Mouse (Mus musculus): ENCODE measurements around the gene Ttc9c. TPM values are rescaled to one million over a fixed set of nuclear protein-coding genes. Genes with fewer than 3 reads are reported as not detected.

Ttc9c gene
- polyA plus RNA-seq, 1 experiment: 18.7 TPM

DNA sequence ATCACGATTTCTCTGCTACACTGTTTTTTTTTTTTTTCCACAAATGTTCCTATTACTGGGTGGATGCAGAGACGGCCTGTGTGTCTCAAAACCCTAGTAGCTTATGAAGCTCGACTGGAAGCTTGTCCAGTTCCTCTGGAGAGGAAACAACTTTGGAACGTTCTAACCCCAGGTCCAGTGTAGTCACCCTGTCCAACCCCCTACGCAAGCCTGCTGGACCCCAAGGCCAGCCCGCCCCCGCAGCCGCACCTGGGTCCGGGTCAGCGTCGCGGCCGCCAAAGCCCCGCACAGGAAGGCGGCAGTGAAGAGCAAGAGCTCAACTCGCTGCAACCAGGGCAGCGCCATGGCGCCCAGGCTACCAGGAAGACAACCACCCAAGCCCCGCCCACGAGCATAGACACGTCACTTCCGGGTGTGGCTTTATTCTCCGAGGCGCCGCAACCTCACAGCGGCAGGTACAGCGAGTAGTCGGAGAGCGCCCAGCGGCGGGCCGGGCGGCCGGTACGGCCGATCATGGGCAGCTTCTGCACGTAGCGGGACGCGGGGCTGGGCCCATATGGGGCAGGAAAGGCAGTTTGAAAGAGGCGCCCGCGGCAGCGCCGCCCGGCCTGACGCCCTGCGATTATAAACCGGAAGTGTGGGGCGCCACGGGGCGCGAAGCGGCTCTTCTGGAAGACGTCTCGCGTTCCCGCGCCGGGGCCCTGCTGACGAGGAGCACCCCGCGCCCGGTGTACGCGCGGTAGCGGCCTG, 44.9 kb downstream of the Ttc9c start, which contains the start of gene Tmem179b:
Tmem179b (minus strand) TSS at position 382 of the 750 bp plus-strand sequence.
- peaks cover 15% of the 10 kb centered on the region for H3K36me3 ChIP-seq (ENCODE audit: control insufficient read depth, insufficient read depth)
- peak within 1 kb of the TSS; percentile 83 for H3K4me2 ChIP-seq (ENCODE audit: low read depth)
- peak within 1 kb of the TSS; percentile 66 for H3K4me3 ChIP-seq
- peaks cover 18% of the 10 kb centered on the region for H3K79me2 ChIP-seq (ENCODE audit: control insufficient read depth, insufficient read depth)
- no peaks in the 10 kb centered on the region for H3K27me3 ChIP-seq (ENCODE audit: control insufficient read depth, insufficient read depth, insufficient read length)
- peak within 1 kb of the TSS; percentile 93 for H3ac ChIP-seq (ENCODE audit: control insufficient read depth, insufficient read length)
- no peak for TF ChIP-seq REST (IDR thresholded peaks at IDR 0.05; ENCODE audit: insufficient read depth, insufficient read length)
- no peak for TF ChIP-seq MYOG (IDR thresholded peaks at IDR 0.05; ENCODE audit: control insufficient read depth in 1 of 3, insufficient read depth in 1 of 3, insufficient read length in 2 of 3, low read depth in 2 of 3)
- TF ChIP-seq E2F4 (IDR thresholded peaks at IDR 0.05; ENCODE audit: insufficient read depth): peak; percentile 67
- TF ChIP-seq POLR2A (IDR thresholded peaks at IDR 0.05; ENCODE audit: insufficient read length, low read depth): peak; percentile 91
- TF ChIP-seq POLR2AphosphoS2 (IDR thresholded peaks at IDR 0.05; ENCODE audit: insufficient read length, low read depth): peak; percentile 99
- no peak for TF ChIP-seq CEBPB (IDR thresholded peaks at IDR 0.05; ENCODE audit: insufficient read depth, poor library complexity, severe bottlenecking)
- TF ChIP-seq TCF12 (IDR thresholded peaks at IDR 0.05; ENCODE audit: insufficient read depth, poor library complexity, severe bottlenecking): no peak

DNA sequence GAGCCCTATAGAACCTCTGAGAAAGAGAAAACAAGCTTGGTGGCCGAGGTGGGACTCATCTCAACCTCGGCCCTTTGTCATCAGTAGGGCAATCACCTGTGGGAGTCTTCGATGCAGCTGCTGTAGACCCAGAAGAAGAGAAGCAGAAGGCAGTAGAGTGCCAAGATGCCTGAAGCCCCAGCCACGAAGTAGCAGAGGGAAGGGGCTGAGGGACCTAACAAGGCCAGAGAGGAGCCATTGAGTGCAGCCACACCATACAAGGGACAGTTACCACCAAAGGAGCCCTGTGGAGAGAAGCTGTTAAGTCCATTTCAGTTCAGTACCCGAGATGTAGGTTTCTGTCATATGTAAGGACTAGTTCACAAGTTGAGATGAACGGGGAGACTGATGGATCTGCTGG, 45.7 kb downstream of the Ttc9c start:
- Histone ChIP-seq H3K79me2 (ENCODE audit: control insufficient read depth, insufficient read depth) (peaks cover 18% of the 10 kb centered on the region), H3ac (ENCODE audit: control insufficient read depth, insufficient read length) (peak overlapping the region; percentile 93), H3K4me3 (peak overlapping the region; percentile 66), H3K36me3 (ENCODE audit: control insufficient read depth, insufficient read depth) (peaks cover 22% of the 10 kb centered on the region), H3K27me3 (ENCODE audit: control insufficient read depth, insufficient read depth, insufficient read length) (no peaks in the 10 kb centered on the region), H3K4me2 (ENCODE audit: low read depth) (peak overlapping the region; percentile 69)
- TF ChIP-seq USF1 (IDR thresholded peaks at IDR 0.05; ENCODE audit: low read depth) (no peak), POLR2AphosphoS2 (IDR thresholded peaks at IDR 0.05; ENCODE audit: insufficient read length, low read depth) (peak; percentile 75)

DNA sequence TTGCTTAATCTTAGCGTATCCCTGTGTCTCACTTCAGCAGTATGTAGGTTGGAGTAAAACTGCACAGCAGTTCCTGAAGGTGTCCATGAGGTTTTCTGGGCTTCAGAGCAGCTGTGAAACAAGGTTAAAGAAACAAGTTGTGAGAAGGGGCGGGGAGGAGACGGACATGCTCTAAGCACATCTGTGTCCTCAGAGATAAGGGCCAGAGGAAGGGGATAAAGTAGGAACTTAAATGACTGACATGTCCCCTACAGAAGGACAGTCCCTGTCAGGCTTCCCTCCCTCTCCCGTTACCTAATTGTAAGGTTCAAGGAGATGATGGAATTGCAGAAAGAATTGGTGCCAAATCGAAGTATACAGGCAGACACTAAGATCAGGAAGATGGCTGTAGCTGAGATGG, 46.1 kb downstream of the Ttc9c start:
- Histone ChIP-seq H3K4me3 (peak overlapping the region; percentile 66), H3K27me3 (ENCODE audit: control insufficient read depth, insufficient read depth, insufficient read length) (no peaks in the 10 kb centered on the region), H3ac (ENCODE audit: control insufficient read depth, insufficient read length) (no peak overlapping the region), H3K79me2 (ENCODE audit: control insufficient read depth, insufficient read depth) (peaks cover 18% of the 10 kb centered on the region), H3K36me3 (ENCODE audit: control insufficient read depth, insufficient read depth) (peaks cover 26% of the 10 kb centered on the region), H3K4me2 (ENCODE audit: low read depth) (peak overlapping the region; percentile 69)
- TF ChIP-seq REST (IDR thresholded peaks at IDR 0.05; ENCODE audit: insufficient read depth, insufficient read length) (no peak), MAX (IDR thresholded peaks at IDR 0.05; ENCODE audit: low read depth) (no peak), SRF (IDR thresholded peaks at IDR 0.05; ENCODE audit: control insufficient read depth, insufficient read length, low read depth) (no peak), USF1 (IDR thresholded peaks at IDR 0.05; ENCODE audit: low read depth) (no peak), E2F4 (IDR thresholded peaks at IDR 0.05; ENCODE audit: insufficient read depth) (no peak)

DNA sequence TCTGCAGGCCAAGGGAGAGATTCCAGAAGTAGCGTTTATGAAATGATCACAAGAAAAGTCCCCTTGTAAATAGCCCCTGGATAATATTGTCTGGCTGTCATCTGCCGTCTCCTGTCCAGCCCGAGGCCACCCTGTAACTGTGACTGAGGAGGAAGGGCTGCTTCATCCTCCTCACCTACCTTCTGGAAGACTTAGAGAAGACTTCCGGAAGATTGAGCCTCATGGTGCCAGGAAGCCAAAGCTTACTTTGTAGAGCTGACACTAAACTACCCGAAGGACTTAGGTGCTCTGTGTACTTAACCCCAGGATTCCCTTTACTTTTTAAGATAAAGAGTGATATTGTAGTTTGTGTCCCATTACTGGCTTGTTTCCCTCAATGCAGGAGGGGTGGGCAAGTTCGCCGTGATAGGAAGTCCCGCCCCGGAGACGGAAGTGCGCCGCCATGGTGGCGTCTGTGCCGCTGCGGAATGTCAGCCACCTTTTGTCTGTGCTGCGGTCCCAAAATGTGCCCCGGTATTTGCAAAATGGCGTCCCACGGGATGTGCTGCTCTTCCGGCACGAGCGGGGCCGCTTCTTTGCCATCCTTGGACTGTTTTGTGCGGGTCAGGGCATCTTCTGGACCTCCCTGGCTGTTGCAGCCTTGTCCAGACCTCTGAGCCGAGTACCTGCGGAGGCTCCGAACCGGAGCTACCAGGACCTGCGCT, 48.4 kb downstream of the Ttc9c start, which contains the start of gene Tmem223:
Tmem223 (plus strand) TSS at position 430 of the 704 bp plus-strand sequence.
- H3K36me3 ChIP-seq (ENCODE audit: control insufficient read depth, insufficient read depth): peaks cover 42% of the 10 kb centered on the region
- H3ac ChIP-seq (ENCODE audit: control insufficient read depth, insufficient read length): peak within 1 kb of the TSS; percentile 10
- peak; percentile 89 for TF ChIP-seq POLR2AphosphoS2 (IDR thresholded peaks at IDR 0.05; ENCODE audit: insufficient read length, low read depth)
- TF ChIP-seq MYOD1 (IDR thresholded peaks at IDR 0.05; ENCODE audit: control insufficient read depth in 1 of 3, insufficient read length in 2 of 3, low read depth in 2 of 3): no peak
- TF ChIP-seq MYOG (IDR thresholded peaks at IDR 0.05; ENCODE audit: control insufficient read depth in 1 of 3, insufficient read depth in 1 of 3, insufficient read length in 2 of 3, low read depth in 2 of 3): no peak
- no peak for TF ChIP-seq MAX (IDR thresholded peaks at IDR 0.05; ENCODE audit: low read depth)
- TF ChIP-seq CEBPB (IDR thresholded peaks at IDR 0.05; ENCODE audit: insufficient read depth, poor library complexity, severe bottlenecking): no peak
- TF ChIP-seq POLR2A (IDR thresholded peaks at IDR 0.05; ENCODE audit: insufficient read length, low read depth): peak; percentile 72
- TF ChIP-seq SRF (IDR thresholded peaks at IDR 0.05; ENCODE audit: control insufficient read depth, insufficient read length, low read depth): no peak
- no peak for TF ChIP-seq E2F4 (IDR thresholded peaks at IDR 0.05; ENCODE audit: insufficient read depth)
- TF ChIP-seq USF1 (IDR thresholded peaks at IDR 0.05; ENCODE audit: low read depth): no peak
- peak within 1 kb of the TSS; percentile 70 for H3K4me2 ChIP-seq (ENCODE audit: low read depth)
- H3K27me3 ChIP-seq (ENCODE audit: control insufficient read depth, insufficient read depth, insufficient read length): no peaks in the 10 kb centered on the region
- peaks cover 18% of the 10 kb centered on the region for H3K79me2 ChIP-seq (ENCODE audit: control insufficient read depth, insufficient read depth)
- H3K4me3 ChIP-seq: peak within 1 kb of the TSS; percentile 56

DNA sequence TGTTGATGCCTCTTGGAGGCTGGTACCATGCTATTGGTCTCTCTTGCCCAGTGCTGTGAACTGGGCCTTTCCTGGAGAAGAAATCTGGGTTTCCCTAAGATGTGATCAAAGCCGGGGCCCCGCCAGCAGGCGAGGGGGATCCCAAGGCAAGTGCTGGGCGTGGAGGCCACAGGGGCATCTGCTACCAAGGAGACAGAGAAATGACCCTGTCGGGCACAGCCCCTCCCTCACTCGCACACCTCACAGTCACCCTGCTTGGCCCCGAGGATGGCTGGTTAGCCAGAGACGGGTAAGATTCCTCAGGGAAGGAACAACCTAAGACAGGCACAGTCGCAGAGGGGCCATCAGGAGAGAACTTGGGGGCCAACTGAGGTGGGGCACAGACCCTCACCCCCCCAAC, 53.6 kb downstream of the Ttc9c start:
- Histone ChIP-seq H3K79me2 (ENCODE audit: control insufficient read depth, insufficient read depth) (peaks cover 22% of the 10 kb centered on the region), H3K4me2 (ENCODE audit: low read depth) (no peak overlapping the region), H3K27me3 (ENCODE audit: control insufficient read depth, insufficient read depth, insufficient read length) (no peaks in the 10 kb centered on the region), H3ac (ENCODE audit: control insufficient read depth, insufficient read length) (no peak overlapping the region), H3K36me3 (ENCODE audit: control insufficient read depth, insufficient read depth) (peaks cover 57% of the 10 kb centered on the region), H3K4me3 (no peak overlapping the region)
- no peak for TF ChIP-seq E2F4 (IDR thresholded peaks at IDR 0.05; ENCODE audit: insufficient read depth)
- TF ChIP-seq REST (IDR thresholded peaks at IDR 0.05; ENCODE audit: insufficient read depth, insufficient read length): no peak
- no peak for TF ChIP-seq POLR2A (IDR thresholded peaks at IDR 0.05; ENCODE audit: insufficient read length, low read depth)
- no peak for TF ChIP-seq MAX (IDR thresholded peaks at IDR 0.05; ENCODE audit: low read depth)
- TF ChIP-seq POLR2AphosphoS2 (IDR thresholded peaks at IDR 0.05; ENCODE audit: insufficient read length, low read depth): no peak
- TF ChIP-seq USF1 (IDR thresholded peaks at IDR 0.05; ENCODE audit: low read depth): no peak
- no peak for TF ChIP-seq CEBPB (IDR thresholded peaks at IDR 0.05; ENCODE audit: insufficient read depth, poor library complexity, severe bottlenecking)
- no peak for TF ChIP-seq TCF12 (IDR thresholded peaks at IDR 0.05; ENCODE audit: insufficient read depth, poor library complexity, severe bottlenecking)
- TF ChIP-seq TCF3 (IDR thresholded peaks at IDR 0.05; ENCODE audit: insufficient read length, low read depth): no peak
